Mouse (Mus musculus): ENCODE results near the gene Gm49405. TPM values are rescaled to one million over a fixed set of nuclear protein-coding genes. Genes with fewer than 3 reads are reported as not detected.

Gene Gm49405
- polyA plus RNA-seq, 1 experiment from 2014 or later = 1.1 TPM

DNA sequence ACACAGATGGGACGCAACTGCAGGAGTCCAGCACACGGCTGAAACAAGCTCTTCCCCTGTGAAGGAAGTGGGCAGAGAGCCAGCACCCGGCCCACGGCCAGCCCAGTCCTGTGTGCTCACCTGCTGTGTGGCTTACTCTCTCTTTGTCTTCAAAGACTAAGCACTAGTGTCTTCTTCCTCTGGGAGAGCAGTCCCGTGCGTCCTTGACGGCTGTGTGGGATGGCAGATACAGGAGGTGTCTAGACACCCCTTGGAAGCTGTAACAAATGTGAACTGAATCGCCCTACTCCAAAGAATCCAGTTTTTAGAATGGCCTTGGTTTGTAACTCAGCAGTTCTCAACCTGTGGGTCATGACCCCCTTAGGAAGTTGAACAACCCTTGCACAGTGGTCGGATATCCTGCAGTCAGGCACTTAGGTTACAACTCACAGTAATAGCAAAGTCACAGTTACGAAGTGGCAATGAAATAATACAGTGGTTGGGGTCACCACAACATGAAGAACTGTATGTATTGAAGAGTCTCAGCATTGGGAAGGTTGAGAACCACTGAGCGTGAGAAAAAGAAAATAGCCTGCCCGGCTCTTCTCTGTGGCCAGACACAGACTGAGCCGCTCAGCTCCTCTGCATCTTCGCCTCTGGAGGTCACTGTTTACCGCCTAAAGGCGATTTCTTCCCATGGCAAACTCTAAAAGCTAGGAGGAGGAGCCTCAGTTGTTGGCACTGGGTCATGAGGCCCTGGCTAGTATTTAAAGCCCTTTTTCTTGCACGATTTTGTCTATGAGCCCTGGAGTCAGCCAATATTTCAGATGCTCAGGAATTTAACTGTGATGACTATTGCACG, 18.5 kb downstream of the Gm49405 start:
- Histone ChIP-seq H3K9me3 (ENCODE audit: low read length) (no peaks in the 10 kb centered on the region), H3K4me2 (replicated peaks; ENCODE audit: low read depth, low read length) (no peak overlapping the region), H3K27me3 (replicated peaks; ENCODE audit: insufficient read depth, low read length) (no peaks in the 10 kb centered on the region), H3K9ac (replicated peaks; ENCODE audit: low read depth) (no peak overlapping the region), H3K27ac (ENCODE audit: low read length) (no peak overlapping the region), H3K4me3 (ENCODE audit: low read depth, low read length) (no peak overlapping the region), H3K4me1 (ENCODE audit: insufficient read depth, low read depth, low read length) (no peaks in the 10 kb centered on the region), H3K36me3 (ENCODE audit: insufficient read depth, low read length) (no peaks in the 10 kb centered on the region)
- peak; percentile 94 for DNase-seq (ENCODE audit: low spot score)
- 21% methylated on average over 18 of the region's 18 CpGs for WGBS
- no peak for TF ChIP-seq EP300 (IDR thresholded peaks at IDR 0.05)
- peak; percentile 87 for TF ChIP-seq CTCF (IDR thresholded peaks at IDR 0.05)
- ATAC-seq = peak; percentile 94

DNA sequence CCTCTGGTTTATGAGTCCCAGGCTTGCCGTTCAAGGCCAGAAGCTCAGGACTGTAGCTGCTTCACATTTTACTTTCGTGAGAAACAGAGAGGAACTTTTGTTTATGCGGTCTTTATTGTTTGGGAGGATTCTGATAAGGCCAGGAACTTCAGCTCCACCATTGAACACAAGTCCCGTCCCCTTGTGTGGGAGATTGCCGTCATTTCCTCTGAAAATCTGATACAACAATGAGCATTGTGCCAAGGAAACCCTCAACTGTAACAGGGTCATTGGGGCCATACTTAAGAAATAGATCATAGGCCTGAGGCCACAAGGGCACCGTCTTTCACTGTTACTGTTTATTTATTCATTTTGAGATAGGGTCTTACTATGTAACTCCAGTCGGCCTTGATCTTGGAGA, 22.8 kb downstream of the Gm49405 start:
- DNase-seq (ENCODE audit: low spot score) = peak; percentile 39
- no peaks in the 10 kb centered on the region for H3K36me3 ChIP-seq (ENCODE audit: insufficient read depth, low read length)
- no peak for TF ChIP-seq CTCF (IDR thresholded peaks at IDR 0.05)
- peak; percentile 64 for TF ChIP-seq EP300 (IDR thresholded peaks at IDR 0.05)
- H3K27me3 ChIP-seq (replicated peaks; ENCODE audit: insufficient read depth, low read length) = no peaks in the 10 kb centered on the region
- ATAC-seq = 0 out of 2 replicates have a peak, but pooled peaks have one; percentile 46
- no peaks in the 10 kb centered on the region for H3K4me1 ChIP-seq (ENCODE audit: insufficient read depth, low read depth, low read length)
- H3K4me2 ChIP-seq (replicated peaks; ENCODE audit: low read depth, low read length) = no peak overlapping the region
- H3K9ac ChIP-seq (replicated peaks; ENCODE audit: low read depth) = no peak overlapping the region
- H3K9me3 ChIP-seq (ENCODE audit: low read length) = no peaks in the 10 kb centered on the region
- H3K4me3 ChIP-seq (ENCODE audit: low read depth, low read length) = no peak overlapping the region
- 51% methylated on average over 7 of the region's 7 CpGs for WGBS
- H3K27ac ChIP-seq (ENCODE audit: low read length) = no peak overlapping the region

DNA sequence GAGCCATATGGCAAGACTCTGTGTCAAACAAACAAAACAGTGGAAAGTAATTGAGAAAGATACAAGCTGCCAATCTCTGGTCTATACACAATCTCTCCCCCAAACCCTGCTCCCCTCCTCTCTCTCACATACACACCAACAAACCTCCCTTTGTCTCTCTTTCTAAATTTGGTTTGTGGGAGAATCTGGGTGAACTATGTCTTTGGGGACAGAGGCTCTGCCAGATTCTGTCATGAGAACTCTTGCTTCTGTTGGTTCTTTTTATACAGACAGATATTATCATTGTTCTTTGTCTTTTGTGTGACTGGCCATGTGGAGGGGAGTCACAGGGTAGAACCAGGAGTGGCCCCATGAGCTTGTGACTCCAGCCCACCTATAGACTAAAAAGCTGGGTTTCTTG, 27.1 kb downstream of the Gm49405 start:
- Histone ChIP-seq H3K27me3 (replicated peaks; ENCODE audit: insufficient read depth, low read length) (no peaks in the 10 kb centered on the region), H3K9me3 (ENCODE audit: low read length) (no peaks in the 10 kb centered on the region), H3K9ac (replicated peaks; ENCODE audit: low read depth) (no peak overlapping the region), H3K27ac (ENCODE audit: low read length) (no peak overlapping the region), H3K4me1 (ENCODE audit: insufficient read depth, low read depth, low read length) (no peaks in the 10 kb centered on the region), H3K36me3 (ENCODE audit: insufficient read depth, low read length) (no peaks in the 10 kb centered on the region), H3K4me3 (ENCODE audit: low read depth, low read length) (no peak overlapping the region), H3K4me2 (replicated peaks; ENCODE audit: low read depth, low read length) (no peak overlapping the region)
- TF ChIP-seq EP300 (IDR thresholded peaks at IDR 0.05) (no peak), CTCF (IDR thresholded peaks at IDR 0.05) (no peak)
- DNase-seq (ENCODE audit: low spot score) = no peak
- ATAC-seq = no peak

DNA sequence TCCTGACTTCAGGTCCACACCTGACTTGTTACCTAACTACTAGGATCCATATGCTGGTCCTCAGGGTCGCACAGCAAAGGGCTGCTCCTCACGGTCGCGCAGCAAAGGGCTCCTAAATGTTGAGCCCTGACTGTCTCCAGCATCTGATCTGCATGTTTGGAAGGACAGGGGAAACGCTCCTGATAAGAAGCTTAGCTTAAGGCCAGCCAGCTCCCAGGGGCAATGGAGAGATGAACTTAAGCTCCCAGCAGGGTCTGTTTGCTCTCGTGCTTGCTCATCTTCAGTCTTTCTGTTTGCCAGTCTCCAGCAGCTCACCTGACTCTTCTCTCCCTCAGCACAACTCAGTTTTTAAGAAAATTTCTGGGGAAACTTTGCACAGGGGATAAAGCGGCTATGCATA, 32.2 kb downstream of the Gm49405 start:
- Histone ChIP-seq H3K4me3 (ENCODE audit: low read depth, low read length) (no peak overlapping the region), H3K4me1 (ENCODE audit: insufficient read depth, low read depth, low read length) (no peaks in the 10 kb centered on the region), H3K4me2 (replicated peaks; ENCODE audit: low read depth, low read length) (no peak overlapping the region), H3K9ac (replicated peaks; ENCODE audit: low read depth) (no peak overlapping the region), H3K27me3 (replicated peaks; ENCODE audit: insufficient read depth, low read length) (no peaks in the 10 kb centered on the region), H3K27ac (ENCODE audit: low read length) (no peak overlapping the region), H3K36me3 (ENCODE audit: insufficient read depth, low read length) (no peaks in the 10 kb centered on the region), H3K9me3 (ENCODE audit: low read length) (no peaks in the 10 kb centered on the region)
- ATAC-seq (no peak), DNase-seq (ENCODE audit: low spot score) (no peak)
- TF ChIP-seq CTCF (IDR thresholded peaks at IDR 0.05) (no peak), EP300 (IDR thresholded peaks at IDR 0.05) (no peak)
- WGBS = 52% methylated on average over 7 of the region's 7 CpGs

DNA sequence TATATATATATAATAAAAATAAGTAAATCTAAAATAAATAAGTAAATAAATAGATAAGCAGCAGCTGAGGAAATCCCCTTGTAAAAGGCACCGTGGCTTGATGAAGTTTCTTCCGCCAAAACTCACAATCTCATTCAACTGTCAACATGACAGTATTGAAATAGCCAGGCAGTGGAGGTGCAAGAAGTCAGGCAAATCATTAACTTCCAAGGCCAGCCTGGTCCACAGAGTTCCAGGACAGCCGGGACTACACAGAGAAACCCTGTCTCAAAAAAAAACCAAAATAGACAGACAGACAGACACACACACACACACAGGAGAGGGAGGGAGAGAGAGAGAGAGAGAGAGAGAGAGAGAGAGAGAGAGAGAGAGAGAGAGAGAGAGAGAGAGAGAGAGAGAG, 32.9 kb downstream of the Gm49405 start:
- Histone ChIP-seq H3K4me2 (replicated peaks; ENCODE audit: low read depth, low read length) (no peak overlapping the region), H3K4me3 (ENCODE audit: low read depth, low read length) (no peak overlapping the region), H3K36me3 (ENCODE audit: insufficient read depth, low read length) (no peaks in the 10 kb centered on the region), H3K27me3 (replicated peaks; ENCODE audit: insufficient read depth, low read length) (no peaks in the 10 kb centered on the region), H3K9ac (replicated peaks; ENCODE audit: low read depth) (no peak overlapping the region), H3K4me1 (ENCODE audit: insufficient read depth, low read depth, low read length) (no peaks in the 10 kb centered on the region), H3K27ac (ENCODE audit: low read length) (no peak overlapping the region), H3K9me3 (ENCODE audit: low read length) (no peaks in the 10 kb centered on the region)
- DNase-seq (ENCODE audit: low spot score) = no peak
- WGBS = 47% methylated on average over 3 of the region's 3 CpGs
- ATAC-seq = no peak
- TF ChIP-seq CTCF (IDR thresholded peaks at IDR 0.05) = no peak
- TF ChIP-seq EP300 (IDR thresholded peaks at IDR 0.05) = no peak

DNA sequence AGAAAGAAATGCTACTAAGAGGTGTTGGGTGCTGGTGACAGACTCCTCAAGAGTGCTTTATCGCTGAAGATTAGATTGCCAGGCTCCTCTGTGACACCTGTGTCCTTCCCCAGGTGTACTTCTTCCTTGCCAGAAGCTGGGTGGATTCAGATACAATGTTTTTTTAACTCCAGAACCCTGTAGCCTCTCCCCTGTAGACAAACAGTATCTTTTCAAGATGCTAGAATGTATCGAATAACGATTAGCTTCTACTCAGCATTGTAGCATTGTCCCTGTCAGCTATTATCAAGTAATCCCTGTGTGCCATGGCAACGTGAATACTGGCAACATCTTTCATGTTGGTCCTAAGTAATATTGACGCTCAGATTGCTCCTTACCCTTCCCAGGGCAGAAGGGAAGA, 33.3 kb downstream of the Gm49405 start:
- H3K9me3 ChIP-seq (ENCODE audit: low read length) = no peaks in the 10 kb centered on the region
- no peaks in the 10 kb centered on the region for H3K36me3 ChIP-seq (ENCODE audit: insufficient read depth, low read length)
- 46% methylated on average over 5 of the region's 5 CpGs for WGBS
- no peak for TF ChIP-seq EP300 (IDR thresholded peaks at IDR 0.05)
- TF ChIP-seq CTCF (IDR thresholded peaks at IDR 0.05) = no peak
- no peak overlapping the region for H3K9ac ChIP-seq (replicated peaks; ENCODE audit: low read depth)
- no peak overlapping the region for H3K4me2 ChIP-seq (replicated peaks; ENCODE audit: low read depth, low read length)
- no peak overlapping the region for H3K27ac ChIP-seq (ENCODE audit: low read length)
- ATAC-seq (no peak), DNase-seq (ENCODE audit: low spot score) (no peak)
- no peak overlapping the region for H3K4me3 ChIP-seq (ENCODE audit: low read depth, low read length)
- H3K4me1 ChIP-seq (ENCODE audit: insufficient read depth, low read depth, low read length) = no peaks in the 10 kb centered on the region
- H3K27me3 ChIP-seq (replicated peaks; ENCODE audit: insufficient read depth, low read length) = no peaks in the 10 kb centered on the region
